Mouse (Mus musculus) adipocyte (in vitro differentiated cells): ENCODE measurements around the gene Plpp7.

Experiments
- DNase-seq: peaks from one replicate; pipeline ENCODE4 v3.0.0-alpha.2; 2016; ENCODE audit warnings: low spot score

The Plpp7 gene

GRCm38 (mm10) chr2:32139377-32139776 is 44.0 kb downstream of the Plpp7 start:
- DNase-seq = no peak

- peak; percentile 97 for DNase-seq
Measured at GRCm38 (mm10) chr2:32140498-32140934, 45.2 kb downstream of the Plpp7 start.

- DNase-seq = no peak
Measured at GRCm38 (mm10) chr2:32141602-32142001, 46.3 kb downstream of the Plpp7 start.

- no peak for DNase-seq
Measured at GRCm38 (mm10) chr2:32142368-32142767, 47.0 kb downstream of the Plpp7 start.

- DNase-seq = no peak
Measured at GRCm38 (mm10) chr2:32144633-32145032, 49.3 kb downstream of the Plpp7 start.

- no peak for DNase-seq
Measured at GRCm38 (mm10) chr2:32146617-32147162, 51.4 kb downstream of the Plpp7 start.

DNA sequence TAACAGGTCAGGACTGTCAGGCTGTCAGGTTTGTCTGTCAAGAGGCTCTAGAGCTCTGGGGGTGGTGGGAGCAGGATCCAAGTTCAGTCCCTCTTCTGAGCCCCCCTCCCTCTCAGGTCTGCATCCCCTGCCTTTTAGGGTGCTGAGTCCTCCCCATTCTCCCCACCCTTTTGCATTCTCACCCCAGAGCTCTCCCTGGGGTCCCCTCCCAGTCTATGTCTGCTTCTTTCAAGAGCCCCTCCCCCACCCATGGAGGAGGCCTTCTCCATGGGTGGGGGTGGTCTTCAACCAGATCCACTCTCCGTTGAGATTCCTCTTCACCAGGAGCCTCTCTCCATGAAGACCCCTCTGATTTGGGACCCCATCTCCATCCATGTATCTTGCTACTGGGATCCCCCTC is 54.8 kb downstream of the Plpp7 start:
- DNase-seq = no peak

DNA sequence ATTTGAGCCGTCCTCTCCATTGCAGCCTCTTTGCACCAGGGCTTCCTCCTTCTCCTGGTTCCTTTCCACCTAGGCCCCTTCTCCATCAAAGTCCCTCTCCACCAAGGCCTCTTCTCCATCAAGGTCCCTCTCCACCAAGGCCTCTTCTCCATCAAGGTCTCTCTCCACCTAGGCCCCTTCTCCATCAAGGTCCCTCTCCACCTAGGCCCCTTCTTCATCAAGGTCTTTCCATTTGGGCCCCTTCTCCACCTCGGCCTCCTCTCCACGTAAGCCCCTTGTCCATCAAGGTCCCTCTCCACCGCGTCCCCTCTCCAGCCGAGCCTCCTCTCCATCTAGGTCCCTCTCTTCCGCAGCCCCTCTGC is 55.2 kb downstream of the Plpp7 start:
- DNase-seq = no peak

DNA sequence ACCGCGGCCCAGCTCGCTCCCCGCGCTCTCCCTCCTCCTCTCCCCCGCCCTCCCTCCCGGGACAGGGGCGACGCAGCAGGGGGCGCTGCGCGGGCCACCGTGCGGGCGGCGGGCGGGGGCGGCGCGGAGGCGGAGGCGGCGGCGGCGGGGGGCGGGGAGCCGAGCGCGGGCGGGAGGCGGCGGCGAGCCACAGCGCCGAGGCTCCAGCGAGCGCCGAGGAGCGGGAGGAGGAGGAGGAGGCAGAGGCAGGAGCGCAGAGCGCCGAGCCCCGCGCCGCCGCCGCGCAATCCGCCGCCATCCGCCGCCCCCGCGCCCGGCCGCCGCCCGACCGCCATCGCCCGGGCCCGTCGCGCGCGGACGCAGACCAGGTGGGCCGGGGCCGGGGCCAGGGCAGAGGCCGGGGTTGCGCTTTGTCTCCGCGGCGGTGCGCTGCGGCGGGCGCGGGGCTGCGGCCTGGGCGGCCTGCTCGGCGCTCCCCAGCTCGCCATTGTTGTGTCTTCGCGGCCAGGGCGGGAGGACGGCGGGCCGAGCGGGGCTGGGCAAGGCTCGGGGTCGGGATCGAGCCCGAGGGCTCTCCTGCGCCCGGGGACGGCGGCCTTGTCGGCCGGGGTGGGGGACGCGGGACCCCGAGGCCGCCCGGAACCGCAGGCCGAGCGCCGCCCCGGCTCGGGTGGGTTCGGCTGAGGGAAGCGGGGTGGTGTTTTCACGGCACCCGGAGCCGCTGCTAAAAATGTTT is 55.8 kb downstream of the Plpp7 start, which contains the start of gene Prrc2b:
Prrc2b (plus strand) TSS at position 159 of the 736 bp plus-strand sequence.
- DNase-seq = peak; percentile 47

DNA sequence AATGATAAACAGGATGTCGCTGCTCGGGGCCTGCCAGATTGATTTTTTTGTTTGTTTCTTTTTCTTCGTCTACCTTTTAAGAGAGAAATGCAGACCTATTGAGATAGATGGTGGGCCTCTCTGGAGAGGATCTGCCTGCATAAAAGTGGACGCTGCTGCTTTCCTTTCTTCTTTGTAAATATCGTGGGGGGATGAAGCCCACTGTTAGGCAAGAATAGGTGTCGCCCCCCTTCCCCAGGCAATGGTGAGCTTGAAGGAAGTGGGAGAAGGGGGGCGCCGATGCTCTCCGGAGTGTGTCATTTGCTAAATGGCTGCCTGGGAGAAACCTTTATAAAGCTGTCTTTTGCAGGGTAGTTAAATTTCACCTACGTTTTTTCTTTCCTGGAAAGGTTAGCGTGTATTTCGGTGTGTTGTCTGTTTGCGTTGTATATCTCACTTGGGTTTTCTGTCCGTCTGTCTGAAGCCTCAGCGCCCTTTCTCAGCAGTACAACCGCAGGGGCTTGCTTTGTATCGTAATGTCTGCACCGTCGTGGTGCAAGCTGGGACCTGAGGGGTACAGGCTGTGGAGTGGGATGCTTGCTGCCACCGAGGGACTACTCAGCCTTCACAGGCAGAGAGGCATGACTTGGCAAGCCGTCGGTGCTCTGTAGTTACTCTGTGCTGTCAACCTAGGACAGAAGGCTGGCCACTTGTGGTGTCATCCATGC is 56.5 kb downstream of the Plpp7 start:
- DNase-seq = peak; percentile 50

DNA sequence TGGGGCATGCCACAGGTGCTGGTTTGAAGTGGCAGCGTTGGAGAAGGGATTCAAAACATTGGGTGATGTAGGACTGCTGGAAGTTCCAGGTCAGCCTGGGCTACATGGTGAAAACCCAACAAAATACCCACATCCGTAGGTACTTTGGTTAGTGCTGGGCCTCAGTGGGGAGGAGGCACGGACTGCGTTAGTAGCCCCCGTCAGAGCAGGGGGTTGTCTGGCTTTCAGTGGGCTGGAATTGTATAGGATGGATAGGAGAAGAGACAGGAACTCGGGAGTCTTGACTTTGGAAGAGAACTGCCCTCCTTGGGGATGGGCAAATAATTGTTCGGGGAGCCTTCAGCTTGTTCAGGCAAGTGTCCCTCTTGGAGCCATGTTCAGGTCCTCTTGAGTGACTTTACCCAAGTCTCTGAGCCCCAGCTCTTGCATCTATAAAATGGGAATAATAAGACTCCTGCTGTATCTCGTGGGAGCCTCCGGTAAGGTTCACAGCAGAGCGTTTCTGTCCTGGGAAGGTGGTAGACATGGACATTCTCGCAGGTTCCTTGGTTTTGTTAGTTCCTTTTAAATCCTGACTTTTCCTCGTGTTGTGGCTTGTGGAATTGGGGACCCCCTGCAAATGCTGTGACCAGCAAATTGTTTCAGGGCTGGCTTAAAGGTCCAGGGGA is 57.2 kb downstream of the Plpp7 start:
- no peak for DNase-seq

DNA sequence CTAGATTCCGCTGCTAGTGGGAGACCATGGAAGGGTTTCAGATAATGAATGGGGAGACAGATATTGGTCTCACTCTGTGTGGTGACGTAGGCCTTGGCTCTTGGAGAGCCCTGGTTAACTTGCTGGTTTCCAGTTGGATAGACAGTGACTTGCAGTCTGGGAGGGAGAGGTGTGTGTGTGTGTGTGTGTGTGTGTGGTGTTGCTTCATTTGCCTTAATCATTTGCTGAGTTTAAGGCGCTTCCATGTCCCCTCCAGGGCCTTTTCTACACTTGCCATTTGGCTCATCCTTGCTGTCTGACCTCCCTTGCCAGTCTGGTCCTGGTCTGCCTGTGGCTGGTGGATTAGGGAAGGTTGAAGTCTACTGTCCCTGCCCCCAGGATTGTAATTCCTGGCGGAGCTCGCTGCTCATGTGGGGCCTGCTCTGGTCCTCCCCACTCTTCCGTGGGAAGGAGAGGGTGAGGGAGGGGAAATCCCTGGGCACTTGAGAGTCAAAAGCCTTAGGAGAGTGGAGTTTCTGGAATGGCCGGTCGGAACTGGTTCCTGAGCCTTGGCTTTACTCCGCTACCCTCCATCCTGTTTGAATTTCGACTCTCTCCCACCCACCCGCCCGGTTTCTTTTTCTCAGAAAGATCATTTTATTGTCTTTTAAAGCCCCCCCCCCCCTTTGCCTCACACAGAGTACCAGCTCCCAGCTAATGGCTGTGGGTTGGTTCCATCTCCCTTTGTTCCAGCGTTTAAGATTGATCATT is 57.9 kb downstream of the Plpp7 start:
- peak; percentile 62 for DNase-seq

- DNase-seq = no peak
Measured at GRCm38 (mm10) chr2:32153791-32154119, 58.4 kb downstream of the Plpp7 start.

DNA sequence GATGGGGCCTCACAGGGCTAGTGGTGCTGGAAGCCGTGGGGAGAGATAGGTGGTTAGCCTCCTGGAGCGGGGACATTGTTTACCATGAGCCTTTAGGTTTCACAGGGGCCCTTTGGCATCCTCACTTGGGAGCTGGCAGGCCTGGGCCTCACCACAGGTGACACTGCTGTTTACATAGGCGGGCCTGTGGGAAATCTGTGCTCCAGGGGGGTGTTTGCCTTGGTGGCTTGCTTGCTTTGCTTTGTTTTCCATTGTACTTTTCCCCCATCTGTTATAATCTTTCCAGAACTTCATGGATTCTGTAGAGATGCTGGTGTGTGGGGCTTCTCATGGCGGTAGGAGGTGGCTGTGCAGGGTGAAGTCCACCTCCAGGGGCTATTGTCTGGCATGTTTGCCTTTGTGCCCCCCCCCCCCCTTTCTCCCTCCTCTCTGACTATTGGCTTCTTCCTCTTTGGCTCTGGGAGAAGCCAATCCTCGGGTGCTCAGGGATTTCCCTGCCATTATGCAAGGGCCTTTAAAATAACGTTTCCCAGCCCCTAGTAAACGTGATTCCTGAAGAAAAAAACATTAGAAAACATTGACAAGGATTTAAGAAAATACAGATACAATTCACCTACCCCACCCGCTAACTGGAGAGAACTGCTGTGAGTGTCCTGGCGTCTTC is 59.1 kb downstream of the Plpp7 start:
- DNase-seq = no peak

GRCm38 (mm10) chr2:32154998-32155541 is 59.7 kb downstream of the Plpp7 start:
- no peak for DNase-seq

DNA sequence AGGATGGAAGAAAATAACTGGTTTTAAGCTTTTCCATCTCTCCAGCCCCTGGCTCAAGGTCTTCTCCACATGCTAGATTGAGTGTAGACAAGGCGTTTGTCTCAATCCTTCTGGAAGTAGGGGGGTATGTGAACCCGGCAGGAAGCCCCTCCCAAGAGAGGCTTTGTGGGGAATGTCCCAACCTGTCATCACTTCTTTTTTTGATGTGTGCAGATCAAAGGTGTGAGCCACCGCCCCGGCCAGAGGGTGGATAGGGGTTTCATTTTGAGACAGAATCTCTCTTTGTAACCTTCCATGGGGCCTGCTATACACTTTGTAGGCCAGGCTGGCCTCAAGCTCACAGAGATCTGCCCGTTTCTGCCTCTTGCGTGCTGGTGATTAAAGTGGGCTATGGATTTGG is 60.3 kb downstream of the Plpp7 start:
- DNase-seq = no peak

DNA sequence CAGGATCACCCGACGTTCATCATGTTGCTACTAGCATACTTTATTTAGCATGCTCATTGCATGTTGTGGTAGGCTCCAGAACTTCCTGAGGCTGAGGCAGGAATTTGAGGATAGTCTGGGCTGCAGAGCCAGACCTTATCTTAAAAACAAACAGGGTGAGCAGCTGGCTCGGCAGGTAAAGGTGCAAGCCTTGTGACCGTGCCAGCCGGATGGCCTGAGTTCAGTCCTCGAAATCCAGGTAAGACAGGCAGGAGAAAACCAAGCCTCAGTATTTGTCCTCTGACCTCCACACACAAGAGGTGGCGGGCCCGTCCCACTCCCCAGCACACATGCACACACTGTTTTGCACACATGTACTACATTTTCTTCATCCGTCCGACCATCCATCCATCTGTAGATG is 61.3 kb downstream of the Plpp7 start:
- DNase-seq = no peak

- DNase-seq = no peak
Measured at GRCm38 (mm10) chr2:32157328-32157727, 62.0 kb downstream of the Plpp7 start.

GRCm38 (mm10) chr2:32158616-32159239 is 63.4 kb downstream of the Plpp7 start:
- DNase-seq = no peak
